Mouse (Mus musculus) heart, embryonic 15.5 days (tissue): ENCODE results near the gene Ripor2. TPM values are rescaled to one million over a fixed set of nuclear protein-coding genes. Genes with fewer than 3 reads are reported as not detected.

Source experiments
- ATAC-seq: fragments of 200-750 bp; cut with Nextera tagmentation; replicated peaks from 2 replicates; pipeline ENCODE4 v1.8.0; 2017; ENCODE audit warnings: low read depth, moderate TSS enrichment; ENCODE audit not compliant: insufficient number of reproducible peaks, insufficient read depth, low FRiP score
- H3K27ac ChIP-seq: fragments of 300-500 bp; sonication (generic); 2 replicates; pipeline ENCODE4 v1.5.1; 2015; ENCODE audit warnings: mild to moderate bottlenecking, inconsistent platforms
- H3K27me3 ChIP-seq: fragments of 300-500 bp; sonication (generic); 2 replicates; pipeline ENCODE4 v1.6.1; 2015; ENCODE audit warnings: inconsistent platforms
- H3K36me3 ChIP-seq: fragments of 300-500 bp; sonication (generic); 2 replicates; pipeline ENCODE4 v1.6.1; 2015; ENCODE audit warnings: mild to moderate bottlenecking, inconsistent platforms
- H3K4me1 ChIP-seq: fragments of 300-500 bp; sonication (generic); replicated peaks from 2 replicates; pipeline ENCODE4 v1.6.1; 2015; ENCODE audit warnings: inconsistent platforms
- H3K4me2 ChIP-seq: fragments of 300-500 bp; sonication (generic); 2 replicates; pipeline ENCODE4 v1.6.1; 2015; ENCODE audit warnings: inconsistent platforms, mild to moderate bottlenecking, moderate library complexity
- H3K4me3 ChIP-seq: fragments of 300-500 bp; sonication (generic); 2 replicates; pipeline ENCODE4 v1.5.1; 2015; ENCODE audit warnings: mild to moderate bottlenecking, inconsistent platforms
- H3K9ac ChIP-seq: fragments of 300-500 bp; sonication (generic); 2 replicates; pipeline ENCODE4 v1.6.1; 2015; ENCODE audit warnings: mild to moderate bottlenecking, inconsistent platforms
- H3K9me3 ChIP-seq: fragments of 300-500 bp; sonication (generic); replicated peaks from 2 replicates; pipeline ENCODE4 v1.6.1; 2016; ENCODE audit warnings: inconsistent platforms
- WGBS: fragments of 180-500 bp; shearing (Covaris S2); methylation state at CpG from one replicate; pipeline ENCODE4 v1.1.7; 2015; ENCODE audit warnings: mixed read lengths; 5-methylcytosine and 5-hydroxymethylcytosine counted together
- polyA plus RNA-seq: library from polyadenylated mRNA; unstranded; fragments of >200 nt; fragmentation: Nextera tagmentation; extraction: Ambion mirVana; gene quantifications from 2 replicates; pipeline ENCODE4 v1.2.1, GENCODE M21; 2015

The Ripor2 gene
- polyA plus RNA-seq, 1 experiment from 2014 or later, result 14.5 TPM

- peak overlapping the region; percentile 47 for H3K4me2 ChIP-seq
- WGBS, result 8% methylated on average over 8 of the region's 8 CpGs
- H3K9me3 ChIP-seq, result no peaks in the 10 kb centered on the region
- H3K4me1 ChIP-seq, result peaks cover 42% of the 10 kb centered on the region
- ATAC-seq, result peak; percentile 79
- no peak overlapping the region for H3K9ac ChIP-seq
- H3K27ac ChIP-seq, result peak overlapping the region; percentile 96
- H3K36me3 ChIP-seq, result no peaks in the 10 kb centered on the region
- H3K4me3 ChIP-seq, result 0 out of 2 replicates have a peak overlapping the region, but pooled peaks have one; percentile 7
- no peaks in the 10 kb centered on the region for H3K27me3 ChIP-seq
These were observed 16.6 kb upstream of the Ripor2 start for GRCm38 (mm10) chr13:24565230-24565949.

- no peaks in the 10 kb centered on the region for H3K9me3 ChIP-seq
- peak overlapping the region; percentile 47 for H3K4me2 ChIP-seq
- H3K36me3 ChIP-seq, result no peaks in the 10 kb centered on the region
- H3K9ac ChIP-seq, result no peak overlapping the region
- H3K4me3 ChIP-seq, result no peak overlapping the region
- H3K4me1 ChIP-seq, result peaks cover 42% of the 10 kb centered on the region
- 10% methylated on average over 3 of the region's 3 CpGs for WGBS
- H3K27ac ChIP-seq, result peak overlapping the region; percentile 96
- H3K27me3 ChIP-seq, result no peaks in the 10 kb centered on the region
- ATAC-seq, result peak; percentile 91
These were observed 16.1 kb upstream of the Ripor2 start for GRCm38 (mm10) chr13:24565950-24566320.

DNA sequence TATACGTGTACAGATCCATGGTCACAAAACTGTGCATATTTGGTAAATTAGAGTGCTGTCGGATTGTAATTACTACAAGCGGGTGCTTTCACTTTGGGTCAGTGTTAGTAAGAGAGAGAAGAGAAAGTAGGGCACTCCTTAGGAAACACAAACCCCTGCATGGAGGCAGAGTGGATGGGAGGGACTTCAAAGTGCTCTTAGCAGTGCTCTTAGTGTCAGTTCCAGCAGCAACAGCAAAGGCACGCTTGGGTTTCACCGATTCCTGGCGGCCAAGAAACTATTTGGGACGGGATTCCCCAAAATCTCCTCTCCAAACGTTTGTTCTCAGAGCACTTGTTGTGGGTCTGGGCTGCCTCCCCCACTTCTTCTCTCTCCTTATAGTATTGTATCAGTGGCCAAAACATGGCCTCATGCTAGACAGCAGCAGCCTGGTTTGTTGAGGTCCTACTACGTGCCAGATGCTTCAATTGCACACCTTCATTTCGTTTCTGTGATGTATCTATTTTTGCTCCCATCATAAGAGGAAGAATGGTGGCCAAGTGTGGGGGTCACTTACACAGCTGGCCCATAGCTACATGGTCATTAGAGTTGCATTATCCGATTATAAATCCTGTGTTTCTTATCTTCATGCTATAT, 14.7 kb upstream of the Ripor2 start:
- 82% methylated on average over 11 of the region's 11 CpGs for WGBS
- Histone ChIP-seq H3K9ac (no peak overlapping the region), H3K27me3 (no peaks in the 10 kb centered on the region), H3K36me3 (no peaks in the 10 kb centered on the region), H3K27ac (peak overlapping the region; percentile 96), H3K4me2 (no peak overlapping the region), H3K9me3 (no peaks in the 10 kb centered on the region), H3K4me1 (peaks cover 42% of the 10 kb centered on the region), H3K4me3 (no peak overlapping the region)
- ATAC-seq, result no peak

- ATAC-seq, result no peak
- Histone ChIP-seq H3K9ac (no peak overlapping the region), H3K36me3 (no peaks in the 10 kb centered on the region), H3K27me3 (no peaks in the 10 kb centered on the region), H3K9me3 (no peaks in the 10 kb centered on the region), H3K4me3 (no peak overlapping the region), H3K4me2 (no peak overlapping the region), H3K4me1 (peaks cover 38% of the 10 kb centered on the region), H3K27ac (no peak overlapping the region)
- 85% methylated on average over 4 of the region's 4 CpGs for WGBS
These were observed 12.9 kb upstream of the Ripor2 start for GRCm38 (mm10) chr13:24569066-24569465.

- no peaks in the 10 kb centered on the region for H3K36me3 ChIP-seq
- H3K4me2 ChIP-seq, result no peak overlapping the region
- H3K4me1 ChIP-seq, result peaks cover 35% of the 10 kb centered on the region
- H3K4me3 ChIP-seq, result no peak overlapping the region
- ATAC-seq, result no peak
- H3K27me3 ChIP-seq, result no peaks in the 10 kb centered on the region
- 52% methylated on average over 2 of the region's 2 CpGs for WGBS
- no peak overlapping the region for H3K9ac ChIP-seq
- H3K27ac ChIP-seq, result no peak overlapping the region
- H3K9me3 ChIP-seq, result no peaks in the 10 kb centered on the region
These were observed 11.3 kb upstream of the Ripor2 start for GRCm38 (mm10) chr13:24570716-24571115.

GRCm38 (mm10) chr13:24571906-24572305, 10.1 kb upstream of the Ripor2 start:
- H3K9me3 ChIP-seq, result no peaks in the 10 kb centered on the region
- H3K9ac ChIP-seq, result no peak overlapping the region
- peaks cover 37% of the 10 kb centered on the region for H3K4me1 ChIP-seq
- WGBS, result 64% methylated on average over 6 of the region's 6 CpGs
- no peaks in the 10 kb centered on the region for H3K36me3 ChIP-seq
- no peak overlapping the region for H3K4me2 ChIP-seq
- H3K4me3 ChIP-seq, result no peak overlapping the region
- H3K27me3 ChIP-seq, result no peaks in the 10 kb centered on the region
- H3K27ac ChIP-seq, result no peak overlapping the region
- no peak for ATAC-seq

DNA sequence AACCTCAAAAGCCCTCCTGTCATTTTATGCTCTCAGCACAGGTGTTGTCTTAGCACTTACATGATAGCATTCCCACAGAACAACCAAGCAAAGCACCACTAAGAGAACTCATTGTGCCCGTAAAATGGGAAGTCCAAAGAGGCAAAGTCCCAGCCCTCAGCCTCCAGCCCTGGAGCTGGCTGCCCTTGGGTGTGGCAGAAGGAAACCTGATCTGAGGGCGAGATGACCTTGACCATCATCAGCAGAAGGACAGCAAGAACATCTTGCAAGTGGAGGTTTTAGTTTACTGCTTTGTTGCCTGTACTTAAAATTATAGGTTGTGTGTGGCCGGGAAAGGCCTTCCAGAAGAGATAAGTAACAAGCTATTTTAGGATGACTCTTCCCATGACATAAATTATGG, 6.9 kb upstream of the Ripor2 start:
- Histone ChIP-seq H3K36me3 (no peaks in the 10 kb centered on the region), H3K4me3 (no peak overlapping the region), H3K27me3 (no peaks in the 10 kb centered on the region), H3K27ac (peak overlapping the region; percentile 25; the same call in 1 of the 2 replicates), H3K9ac (no peak overlapping the region), H3K4me1 (peaks cover 28% of the 10 kb centered on the region), H3K9me3 (no peaks in the 10 kb centered on the region), H3K4me2 (no peak overlapping the region)
- 64% methylated on average over 3 of the region's 3 CpGs for WGBS
- no peak for ATAC-seq

- Histone ChIP-seq H3K9me3 (no peaks in the 10 kb centered on the region), H3K4me2 (no peak overlapping the region), H3K36me3 (no peaks in the 10 kb centered on the region), H3K27ac (peak overlapping the region; percentile 64), H3K4me3 (no peak overlapping the region), H3K27me3 (no peaks in the 10 kb centered on the region), H3K4me1 (peaks cover 28% of the 10 kb centered on the region), H3K9ac (no peak overlapping the region)
- ATAC-seq, result peak; percentile 77
- WGBS, result 33% methylated on average over 11 of the region's 11 CpGs
These were observed 5.5 kb upstream of the Ripor2 start for GRCm38 (mm10) chr13:24576338-24577119.

GRCm38 (mm10) chr13:24578317-24578716, 3.7 kb upstream of the Ripor2 start:
- Histone ChIP-seq H3K9ac (no peak overlapping the region), H3K36me3 (no peaks in the 10 kb centered on the region), H3K27ac (no peak overlapping the region), H3K4me1 (peaks cover 28% of the 10 kb centered on the region), H3K4me3 (no peak overlapping the region), H3K4me2 (no peak overlapping the region), H3K9me3 (no peaks in the 10 kb centered on the region), H3K27me3 (no peaks in the 10 kb centered on the region)
- no peak for ATAC-seq

DNA sequence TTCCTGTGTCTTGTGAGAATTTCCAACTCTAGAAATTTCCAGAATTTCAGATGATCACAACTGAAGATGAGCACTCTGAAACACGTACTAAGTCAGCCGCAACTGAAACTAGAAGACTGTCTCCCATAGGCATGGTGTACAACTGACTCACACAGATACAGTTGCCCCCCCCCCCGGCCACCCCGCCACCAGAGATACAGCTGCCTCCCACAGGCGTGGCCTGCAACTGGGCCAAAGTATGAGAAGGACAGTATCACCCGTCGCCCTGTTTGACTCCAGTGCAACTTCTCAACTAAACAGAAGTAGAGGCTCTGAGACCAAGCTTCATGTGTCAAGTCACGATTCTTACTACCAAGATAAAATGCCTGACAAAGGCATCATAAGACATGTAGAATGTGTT, 1.2 kb upstream of the Ripor2 start:
- no peaks in the 10 kb centered on the region for H3K27me3 ChIP-seq
- no peaks in the 10 kb centered on the region for H3K9me3 ChIP-seq
- peaks cover 27% of the 10 kb centered on the region for H3K4me1 ChIP-seq
- H3K4me2 ChIP-seq, result no peak overlapping the region
- H3K4me3 ChIP-seq, result no peak overlapping the region
- ATAC-seq, result no peak
- 79% methylated on average over 8 of the region's 8 CpGs for WGBS
- H3K36me3 ChIP-seq, result no peaks in the 10 kb centered on the region
- H3K27ac ChIP-seq, result no peak overlapping the region
- H3K9ac ChIP-seq, result no peak overlapping the region

DNA sequence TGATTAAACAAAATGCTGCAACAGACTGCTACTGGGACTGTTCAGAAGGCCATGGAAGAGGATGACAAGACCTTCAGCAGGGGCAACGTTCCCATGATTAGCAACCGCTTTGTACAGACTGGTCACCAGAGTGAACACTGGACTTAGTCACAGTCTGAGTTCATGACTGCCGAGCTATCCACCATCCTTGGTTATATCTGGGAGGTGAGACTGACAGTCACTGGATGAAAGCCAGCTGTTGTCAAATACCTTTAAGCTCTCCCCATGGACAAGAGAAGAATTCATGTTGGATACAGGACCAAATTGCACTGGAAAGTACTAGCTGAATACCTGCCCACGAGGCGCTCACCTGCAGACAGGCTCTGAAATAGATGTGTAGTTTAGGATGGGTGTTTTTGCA, 2.4 kb downstream of the Ripor2 start:
- no peaks in the 10 kb centered on the region for H3K9me3 ChIP-seq
- H3K27ac ChIP-seq, result peak overlapping the region; percentile 40; the same call in 1 of the 2 replicates
- no peak overlapping the region for H3K4me2 ChIP-seq
- H3K36me3 ChIP-seq, result no peaks in the 10 kb centered on the region
- H3K4me1 ChIP-seq, result peaks cover 10% of the 10 kb centered on the region
- H3K27me3 ChIP-seq, result no peaks in the 10 kb centered on the region
- peak; percentile 58 for ATAC-seq
- H3K9ac ChIP-seq, result no peak overlapping the region
- no peak overlapping the region for H3K4me3 ChIP-seq
- WGBS, result 55% methylated on average over 5 of the region's 5 CpGs
